Mouse (Mus musculus) urinary bladder, adult 2 months (tissue): ENCODE data around the gene Tas2r144. TPM values are rescaled to one million over a fixed set of nuclear protein-coding genes. Genes with fewer than 3 reads are reported as not detected.

Experiments used
- DNase-seq: peaks from one replicate; pipeline ENCODE4 v3.0.0; 2022; ENCODE audit warnings: low spot score
- polyA plus RNA-seq: library from polyadenylated mRNA; depleted of rRNA; stranded (reverse); fragments of >200 nt; gene quantifications from 2 replicates; pipeline ENCODE4 v1.2.3, GENCODE M21; 2012; rRNA removed

Tas2r144 gene
- polyA plus RNA-seq, 1 experiment, result not detected

DNA sequence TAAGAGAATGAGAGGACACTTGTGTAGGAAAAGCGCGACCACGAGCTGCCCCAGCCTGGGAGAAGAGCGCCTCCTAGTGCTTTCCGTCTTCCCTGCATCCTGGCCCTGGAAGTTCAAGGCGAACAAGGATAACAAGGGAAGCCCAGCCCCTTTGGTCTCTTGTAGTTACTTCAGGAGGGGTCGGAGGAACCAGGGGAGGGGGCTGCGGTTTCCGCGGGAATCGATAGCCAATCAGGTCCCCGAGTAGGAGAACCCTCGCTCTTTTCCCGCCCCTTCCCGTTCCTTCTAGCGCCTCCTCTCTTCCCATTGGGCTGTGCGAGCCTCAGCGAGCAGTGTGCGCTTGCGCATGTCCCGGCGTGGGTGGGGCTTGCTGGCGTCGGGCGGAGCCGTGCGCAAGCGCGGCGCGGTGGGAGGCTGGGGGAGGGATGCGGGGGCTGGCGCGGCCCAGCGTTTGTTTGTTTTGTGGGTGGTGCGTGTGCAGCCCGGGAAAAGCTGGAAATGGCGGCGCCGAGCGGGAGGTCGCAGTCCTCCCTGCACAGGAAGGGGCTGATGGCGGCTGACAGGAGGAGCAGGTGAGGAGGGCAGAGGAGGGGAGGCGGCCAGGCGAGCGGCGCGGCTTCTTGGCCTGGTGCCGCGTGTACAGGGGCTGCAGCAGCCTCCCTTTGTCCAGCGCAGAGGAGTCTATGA, 49.6 kb downstream of the Tas2r144 start, which contains the start of gene Casp2:
Casp2 (plus strand) TSS at position 360 of the 687 bp plus-strand sequence.
- peak; percentile 97 for DNase-seq

Other genes starting within 250 kb of the Tas2r144 start
- not detected in 2 replicates for gene Sval3, start 247.2 kb upstream of the Tas2r144 start, polyA plus RNA-seq
- not detected in 2 replicates for gene Sva, start 176.9 kb upstream of the Tas2r144 start, polyA plus RNA-seq
- gene Tas2r139, start 74.4 kb upstream of the Tas2r144 start, polyA plus RNA-seq, result not detected in 2 replicates
- gene Gstk1, start 30.6 kb downstream of the Tas2r144 start, polyA plus RNA-seq, result 34.1 and 35.8 TPM in 2 replicates
- 2.5 and 3.1 TPM in 2 replicates for gene Tmem139, start 46.6 kb downstream of the Tas2r144 start, polyA plus RNA-seq
- gene Casp2, start 49.7 kb downstream of the Tas2r144 start, polyA plus RNA-seq, result 32.0 and 35.1 TPM in 2 replicates
- 0.21 and 0.35 TPM in 2 replicates for gene Clcn1, start 71.4 kb downstream of the Tas2r144 start, polyA plus RNA-seq
- 0.63 and 0.92 TPM in 2 replicates for gene Fam131b, start 109.3 kb downstream of the Tas2r144 start, polyA plus RNA-seq
- 124 and 140 TPM in 2 replicates for gene Zyx, start 134.3 kb downstream of the Tas2r144 start, polyA plus RNA-seq
- 27.6 and 33.6 TPM in 2 replicates for gene Epha1, start 157.9 kb downstream of the Tas2r144 start, polyA plus RNA-seq
- 0.47 and 0.49 TPM in 2 replicates for gene Tas2r143, start 184.9 kb downstream of the Tas2r144 start, polyA plus RNA-seq
- 0.30 and 0.37 TPM in 2 replicates for gene Tas2r135, start 190.1 kb downstream of the Tas2r144 start, polyA plus RNA-seq
- not detected in 2 replicates for gene Tas2r126, start 219.2 kb downstream of the Tas2r144 start, polyA plus RNA-seq
- gene Olfr458, start 249.9 kb downstream of the Tas2r144 start, polyA plus RNA-seq, result not detected in 2 replicates